Mouse (Mus musculus): ENCODE results near the gene Alk.

DNA sequence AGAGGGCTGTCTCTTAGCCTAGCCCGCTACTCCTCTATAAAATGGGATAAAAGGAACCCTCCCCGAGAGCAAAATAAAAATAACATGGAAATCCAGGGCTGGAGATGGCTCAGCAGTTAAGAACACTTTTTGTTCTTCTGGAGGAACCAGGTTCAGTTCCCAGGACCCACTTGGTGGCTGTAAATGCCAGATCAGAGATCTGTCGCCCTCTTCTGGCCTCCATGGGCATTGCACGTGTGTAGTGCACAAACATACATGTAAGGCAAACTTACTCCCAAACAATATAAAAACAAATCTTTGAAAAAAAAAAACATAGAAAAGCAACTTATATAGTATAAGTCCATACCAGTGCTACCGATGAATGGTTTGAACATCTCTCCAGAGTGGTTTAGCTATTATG, 731.5 kb downstream of the Alk start:
- TF ChIP-seq CTCF (IDR thresholded peaks at IDR 0.05) (peak; percentile 73), EP300 (IDR thresholded peaks at IDR 0.05; ENCODE audit: insufficient read depth, low read depth, low read length) (no peak)
